Mouse (Mus musculus) midbrain, embryonic 16.5 days (tissue): Measurements from ENCODE around the gene Ptafr. TPM values are rescaled to one million over a fixed set of nuclear protein-coding genes. Genes with fewer than 3 reads are reported as not detected.
"Not testable (repeated sequence)": the region's sequence is repeated elsewhere in the genome, so short reads cannot be mapped to it uniquely, and the experiment has no call there.

ENCODE experiments used
- ATAC-seq: fragments of 200-750 bp; cut with Nextera tagmentation; 2 replicates; pipeline ENCODE4 v1.8.0; 2017; ENCODE audit warnings: moderate TSS enrichment
- H3K27ac ChIP-seq: fragments of 300-500 bp; sonication (generic); 2 replicates; pipeline ENCODE4 v1.5.1; 2014; ENCODE audit warnings: mild to moderate bottlenecking, low read length, mixed read lengths
- H3K27me3 ChIP-seq: fragments of 300-500 bp; sonication (generic); 2 replicates; pipeline ENCODE4 v1.6.1; 2014; ENCODE audit warnings: low read depth, low read length, mixed read lengths; ENCODE audit not compliant: control insufficient read depth, insufficient read depth
- H3K36me3 ChIP-seq: fragments of 300-500 bp; sonication (generic); 2 replicates; pipeline ENCODE4 v1.6.1; 2014; ENCODE audit warnings: mild to moderate bottlenecking, low read length, moderate library complexity, mixed read lengths; ENCODE audit not compliant: control insufficient read depth, insufficient read depth
- H3K4me1 ChIP-seq: fragments of 300-500 bp; sonication (generic); 2 replicates; pipeline ENCODE4 v1.6.1; 2014; ENCODE audit warnings: mild to moderate bottlenecking, low read length, mixed read lengths; ENCODE audit not compliant: control insufficient read depth, insufficient read depth
- H3K4me2 ChIP-seq: fragments of 300-500 bp; sonication (generic); 2 replicates; pipeline ENCODE4 v1.6.1; 2014; ENCODE audit warnings: mild to moderate bottlenecking, low read length, mixed read lengths
- H3K4me3 ChIP-seq: fragments of 300-500 bp; sonication (generic); 2 replicates; pipeline ENCODE4 v1.5.1; 2014; ENCODE audit warnings: low read depth, mild to moderate bottlenecking, low read length, moderate library complexity, mixed read lengths
- H3K9ac ChIP-seq: fragments of 300-500 bp; sonication (generic); 2 replicates; pipeline ENCODE4 v1.6.1; 2014; ENCODE audit warnings: low read depth, low read length, mixed read lengths
- H3K9me3 ChIP-seq: fragments of 300-500 bp; sonication (generic); replicated peaks from 2 replicates; pipeline ENCODE4 v1.6.1; 2014; ENCODE audit warnings: mild to moderate bottlenecking, low read length, mixed read lengths; ENCODE audit not compliant: control insufficient read depth, poor library complexity, severe bottlenecking
- WGBS: fragments of 180-500 bp; shearing (Covaris S2); extraction: QIAGEN DNeasy Blood & Tissue Kit; methylation state at CpG from one replicate; pipeline ENCODE4 v1.1.7; 2014; 5-methylcytosine and 5-hydroxymethylcytosine counted together
- polyA plus RNA-seq: library from polyadenylated mRNA; unstranded; fragments of >200 nt; fragmentation: Nextera tagmentation; extraction: Ambion mirVana; gene quantifications from 2 replicates; pipeline ENCODE4 v1.2.1, GENCODE M21; 2015

The Ptafr gene
- polyA plus RNA-seq, 1 experiment from 2014 or later = 0.54 TPM

DNA sequence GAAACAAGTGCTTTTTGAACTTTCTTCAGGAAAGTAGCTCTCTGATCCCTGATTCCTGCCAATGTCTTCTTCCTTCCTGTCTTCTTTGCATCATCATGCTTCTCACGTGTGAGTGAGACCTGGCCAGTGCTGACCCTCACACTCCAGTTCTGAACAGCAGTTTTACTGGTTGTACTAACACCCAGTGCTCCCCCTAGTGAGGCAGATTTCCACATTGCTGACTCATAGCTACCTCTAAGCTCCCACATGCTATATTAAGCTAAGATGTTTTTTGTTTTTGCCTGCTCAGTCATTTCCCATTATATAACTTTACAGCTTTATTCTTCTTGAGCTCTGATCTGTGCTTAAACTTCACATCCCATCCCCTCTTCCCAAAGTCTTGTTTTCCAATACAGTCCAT, 21.1 kb upstream of the Ptafr start:
- Histone ChIP-seq H3K4me1 (no peaks in the 10 kb centered on the region), H3K9ac (no peak overlapping the region), H3K27ac (no peak overlapping the region), H3K4me2 (no peak overlapping the region), H3K4me3 (no peak overlapping the region), H3K9me3 (no peaks in the 10 kb centered on the region), H3K27me3 (no peaks in the 10 kb centered on the region), H3K36me3 (peaks cover 24% of the 10 kb centered on the region)
- WGBS = 61% methylated on average over 1 of the region's 1 CpGs
- ATAC-seq = no peak

DNA sequence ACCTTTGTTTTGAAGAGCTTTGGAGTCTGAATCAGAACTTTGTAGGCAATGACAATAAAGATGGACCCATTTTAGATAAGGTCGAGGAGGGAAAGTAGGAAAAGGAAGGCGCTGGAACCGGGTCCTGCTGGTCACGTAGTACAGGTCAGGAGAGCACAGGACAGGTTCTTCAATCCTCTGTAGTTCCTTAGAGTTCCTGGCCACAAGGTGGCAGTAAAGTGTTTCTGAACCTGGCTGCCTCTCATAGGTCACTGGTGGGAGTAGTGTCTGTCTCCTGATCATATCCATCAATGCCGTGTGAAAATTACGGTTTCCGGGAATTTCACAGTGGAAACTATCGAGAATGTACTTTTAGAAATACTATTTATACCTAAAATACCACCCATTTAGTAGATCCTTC, 18.0 kb upstream of the Ptafr start:
- Histone ChIP-seq H3K4me3 (no peak overlapping the region), H3K9ac (no peak overlapping the region), H3K4me1 (no peaks in the 10 kb centered on the region), H3K4me2 (no peak overlapping the region), H3K36me3 (peaks cover 39% of the 10 kb centered on the region), H3K27ac (no peak overlapping the region), H3K9me3 (no peaks in the 10 kb centered on the region), H3K27me3 (no peaks in the 10 kb centered on the region)
- WGBS = 49% methylated on average over 8 of the region's 8 CpGs
- ATAC-seq = no peak

DNA sequence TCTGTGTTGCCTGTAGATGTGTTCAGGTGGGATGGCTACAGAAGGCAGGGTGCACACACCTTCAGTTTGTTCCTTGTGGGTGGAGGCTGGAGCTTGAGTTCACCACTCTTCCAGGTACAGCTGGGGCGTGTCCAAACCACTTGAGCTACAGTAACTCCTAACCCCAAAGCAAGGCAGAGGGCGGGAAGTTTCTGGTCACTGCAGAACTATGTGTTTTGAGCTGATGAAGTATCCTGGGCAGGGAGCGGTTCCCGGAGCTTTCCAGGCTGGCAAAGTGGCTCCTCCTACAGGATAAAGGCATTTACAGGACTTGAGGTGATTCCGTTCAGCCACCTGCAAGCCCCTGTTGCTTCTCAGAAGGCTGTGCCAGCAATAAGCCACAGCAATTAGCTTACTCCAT, 9.6 kb upstream of the Ptafr start:
- ATAC-seq = no peak
- peaks cover 38% of the 10 kb centered on the region for H3K36me3 ChIP-seq
- H3K27me3 ChIP-seq = no peaks in the 10 kb centered on the region
- WGBS = 82% methylated on average over 5 of the region's 5 CpGs
- H3K9ac ChIP-seq = no peak overlapping the region
- H3K4me3 ChIP-seq = no peak overlapping the region
- H3K4me1 ChIP-seq = no peaks in the 10 kb centered on the region
- no peak overlapping the region for H3K27ac ChIP-seq
- H3K9me3 ChIP-seq = no peaks in the 10 kb centered on the region
- H3K4me2 ChIP-seq = no peak overlapping the region

DNA sequence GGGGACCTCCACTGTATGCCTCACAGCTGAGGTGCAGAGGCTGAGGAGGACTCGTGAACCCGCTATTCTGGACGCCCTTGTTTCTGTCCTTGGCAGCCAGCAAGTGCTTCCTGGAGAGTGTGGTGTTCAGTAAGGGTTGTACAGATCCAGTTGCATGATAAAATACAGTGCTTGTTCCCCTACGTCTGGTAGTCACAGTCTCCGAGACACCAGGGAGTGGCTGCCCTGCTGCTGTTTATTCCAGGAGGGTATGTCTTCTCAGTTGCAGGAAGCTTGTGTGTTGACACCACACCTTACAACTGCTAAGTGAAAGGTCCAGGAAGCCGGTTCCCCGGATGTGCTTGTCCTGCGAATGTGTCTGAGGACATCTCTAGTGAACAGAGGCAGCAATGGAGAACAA, 9.2 kb upstream of the Ptafr start:
- Histone ChIP-seq H3K9me3 (no peaks in the 10 kb centered on the region), H3K36me3 (peaks cover 34% of the 10 kb centered on the region), H3K27me3 (no peaks in the 10 kb centered on the region), H3K9ac (no peak overlapping the region), H3K4me2 (no peak overlapping the region), H3K4me1 (no peaks in the 10 kb centered on the region), H3K27ac (no peak overlapping the region), H3K4me3 (no peak overlapping the region)
- no peak for ATAC-seq
- 82% methylated on average over 8 of the region's 8 CpGs for WGBS

DNA sequence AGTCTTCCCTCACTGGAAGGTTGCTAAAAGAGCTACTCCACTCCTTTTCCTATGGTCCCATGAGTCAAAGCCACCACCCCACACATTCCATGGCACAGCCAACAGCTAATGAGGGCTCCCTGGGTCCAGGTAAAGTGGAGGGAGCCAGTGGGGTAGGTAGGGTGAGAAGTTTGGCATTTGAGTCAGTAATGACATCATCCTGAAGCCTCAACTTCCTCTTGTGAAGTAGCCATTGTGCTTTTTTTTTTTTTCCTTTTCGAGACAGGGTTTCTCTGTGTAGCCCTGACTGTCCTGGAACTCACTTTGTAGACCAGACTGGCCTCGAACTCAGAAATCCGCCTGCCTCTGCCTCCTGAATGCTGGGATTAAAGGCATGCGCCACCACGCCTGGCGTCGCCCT, 8.3 kb upstream of the Ptafr start:
- not testable (repeated sequence) for H3K9ac ChIP-seq, H3K9me3 ChIP-seq, H3K4me1 ChIP-seq, H3K4me3 ChIP-seq, H3K27ac ChIP-seq, H3K27me3 ChIP-seq, ATAC-seq, H3K4me2 ChIP-seq
- peaks cover 28% of the 10 kb centered on the region for H3K36me3 ChIP-seq
- 90% methylated on average over 7 of the region's 7 CpGs for WGBS

DNA sequence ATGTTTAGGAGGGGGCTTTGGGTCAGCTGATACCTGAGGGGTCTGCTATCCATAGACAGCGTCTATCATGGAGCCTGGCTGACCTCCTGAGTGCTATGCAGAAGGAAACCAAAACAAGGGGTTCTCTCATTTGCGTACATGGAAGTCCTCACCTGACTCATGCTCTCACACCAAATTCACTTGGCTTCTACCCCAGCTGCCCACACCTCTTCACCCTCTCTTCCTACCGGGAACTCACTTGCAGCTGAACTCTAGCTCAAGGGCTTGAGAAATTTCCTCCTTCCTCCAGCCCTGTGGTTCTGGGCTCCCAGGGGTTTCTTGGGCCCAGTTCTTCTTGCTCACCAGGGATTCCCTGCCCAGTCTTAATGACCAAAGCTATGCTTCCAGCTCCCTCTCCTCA, 606 bp upstream of the Ptafr start:
- Histone ChIP-seq H3K4me1 (no peaks in the 10 kb centered on the region), H3K9ac (no peak overlapping the region), H3K36me3 (no peaks in the 10 kb centered on the region), H3K9me3 (no peaks in the 10 kb centered on the region), H3K4me3 (no peak overlapping the region), H3K4me2 (no peak overlapping the region), H3K27me3 (no peaks in the 10 kb centered on the region), H3K27ac (no peak overlapping the region)
- 89% methylated on average over 3 of the region's 3 CpGs for WGBS
- ATAC-seq = no peak

DNA sequence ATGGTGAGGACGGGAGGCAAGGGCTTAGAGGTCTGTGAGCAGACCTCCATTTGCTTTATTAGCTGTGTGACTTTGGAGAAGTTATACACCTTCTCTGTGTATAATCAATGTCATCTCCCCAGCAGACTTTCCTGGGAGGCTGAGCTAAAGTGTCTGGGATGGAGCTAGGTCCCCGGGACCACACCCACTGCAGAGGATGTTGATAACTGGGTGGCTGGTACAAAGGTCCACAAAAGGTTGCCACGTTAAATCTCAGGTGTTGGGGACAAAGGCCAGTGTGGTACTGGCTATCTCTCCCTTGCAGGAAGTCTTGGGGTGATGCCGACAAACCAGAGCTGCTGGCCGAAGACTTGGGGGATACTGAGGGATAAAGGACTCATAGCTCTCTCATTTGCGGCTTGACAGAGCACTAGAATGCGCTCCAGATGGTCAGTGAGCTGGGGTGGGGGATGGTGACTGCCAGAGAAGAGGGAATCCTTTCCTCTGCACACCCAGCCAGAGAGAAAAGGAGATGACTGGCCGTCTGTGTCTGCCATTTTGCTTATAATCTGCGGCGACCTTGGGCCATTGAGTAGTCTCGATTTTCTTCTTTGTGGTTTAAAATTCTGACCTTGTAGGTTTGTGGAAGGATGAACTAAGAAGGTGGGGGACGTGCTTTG, 1.4 kb downstream of the Ptafr start:
- ATAC-seq = no peak
- no peaks in the 10 kb centered on the region for H3K4me1 ChIP-seq
- no peaks in the 10 kb centered on the region for H3K36me3 ChIP-seq
- no peak overlapping the region for H3K4me2 ChIP-seq
- H3K27me3 ChIP-seq = no peaks in the 10 kb centered on the region
- no peak overlapping the region for H3K27ac ChIP-seq
- WGBS = 81% methylated on average over 12 of the region's 12 CpGs
- no peak overlapping the region for H3K4me3 ChIP-seq
- no peaks in the 10 kb centered on the region for H3K9me3 ChIP-seq
- H3K9ac ChIP-seq = no peak overlapping the region

DNA sequence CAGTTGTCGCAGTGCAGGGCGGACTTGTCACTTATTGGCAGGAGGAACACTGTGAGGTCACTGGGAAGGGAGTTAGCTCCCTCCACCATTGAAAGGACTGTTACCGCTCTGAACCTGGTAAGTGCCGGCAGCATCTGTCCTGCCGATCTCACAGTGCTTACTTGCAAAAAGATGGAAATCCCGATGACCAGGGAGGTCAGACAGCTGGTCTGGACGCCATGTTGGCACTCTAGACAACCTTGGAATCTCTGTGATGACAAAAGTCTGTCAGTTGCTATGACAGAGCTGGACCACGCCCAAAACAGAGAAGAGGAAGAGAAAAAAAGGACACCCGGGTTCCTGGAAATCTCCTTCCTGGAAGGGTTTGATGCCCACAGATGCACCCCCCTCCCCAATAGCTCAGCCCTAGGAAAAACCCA, 3.5 kb downstream of the Ptafr start:
- ATAC-seq = no peak
- no peaks in the 10 kb centered on the region for H3K4me1 ChIP-seq
- 74% methylated on average over 9 of the region's 9 CpGs for WGBS

DNA sequence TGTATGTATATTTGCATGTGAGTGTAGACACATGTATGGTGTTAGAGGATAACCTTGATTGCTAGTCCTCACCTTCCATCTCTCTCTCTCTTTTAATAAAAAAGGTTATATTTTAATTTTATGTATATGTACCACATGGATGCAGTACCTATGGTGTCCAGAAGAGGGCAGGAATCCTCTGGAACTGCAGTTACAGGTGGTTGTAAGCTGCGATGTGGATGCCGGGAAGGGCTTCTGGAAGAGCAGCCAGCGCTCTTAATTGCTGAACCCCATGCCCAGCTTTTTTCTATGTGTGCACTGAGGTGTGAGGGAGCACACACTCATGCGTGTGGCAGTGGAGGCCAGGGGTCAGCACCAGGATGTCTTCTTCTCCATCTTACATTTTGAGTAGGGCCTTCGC, 5.2 kb downstream of the Ptafr start:
- H3K27ac ChIP-seq = no peak overlapping the region
- 87% methylated on average over 5 of the region's 5 CpGs for WGBS
- no peak for ATAC-seq

More for the DNA sequence above, 3.5 kb downstream of the Ptafr start:
- no peak overlapping the region for H3K27ac ChIP-seq
- H3K36me3 ChIP-seq = no peaks in the 10 kb centered on the region
- no peaks in the 10 kb centered on the region for H3K9me3 ChIP-seq
- H3K9ac ChIP-seq = no peak overlapping the region
- no peak overlapping the region for H3K4me3 ChIP-seq
- no peak overlapping the region for H3K4me2 ChIP-seq
- no peaks in the 10 kb centered on the region for H3K27me3 ChIP-seq

More for the DNA sequence above, 5.2 kb downstream of the Ptafr start:
- Histone ChIP-seq H3K4me3 (no peak overlapping the region), H3K36me3 (no peaks in the 10 kb centered on the region), H3K4me1 (no peaks in the 10 kb centered on the region), H3K9me3 (no peaks in the 10 kb centered on the region), H3K9ac (no peak overlapping the region), H3K27me3 (no peaks in the 10 kb centered on the region), H3K4me2 (no peak overlapping the region)
